Mouse (Mus musculus): Measurements from ENCODE around the gene Lrrn4.
A peak's percentile ranks its signal among the peaks of the same experiment; 100 is the strongest.

The Lrrn4 gene

GRCm38 (mm10) chr2:132870286-132870685, 10.4 kb downstream of the Lrrn4 start:
- no peak for DNase-seq (ENCODE audit: low spot score)

DNA sequence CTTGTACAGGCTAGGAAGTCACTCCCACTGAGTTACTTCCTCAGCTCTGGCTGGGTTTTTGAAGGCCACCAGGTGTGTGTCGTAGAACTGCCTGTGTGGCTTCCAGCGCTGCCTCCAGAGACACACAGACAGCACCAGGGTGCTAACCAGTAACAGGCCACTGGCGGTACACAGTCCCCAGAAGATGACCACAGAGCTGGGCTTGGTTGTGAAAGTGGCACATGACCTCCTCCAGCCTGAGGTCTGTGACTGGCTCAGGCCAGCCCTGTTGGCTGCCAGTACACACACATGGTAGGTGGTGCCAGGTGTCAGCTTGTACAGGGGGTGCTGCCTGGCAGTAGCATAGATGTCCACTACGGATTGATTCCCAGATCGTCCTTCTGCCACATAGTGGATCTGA, 11.0 kb downstream of the Lrrn4 start:
- no peak for DNase-seq (ENCODE audit: low spot score)

DNA sequence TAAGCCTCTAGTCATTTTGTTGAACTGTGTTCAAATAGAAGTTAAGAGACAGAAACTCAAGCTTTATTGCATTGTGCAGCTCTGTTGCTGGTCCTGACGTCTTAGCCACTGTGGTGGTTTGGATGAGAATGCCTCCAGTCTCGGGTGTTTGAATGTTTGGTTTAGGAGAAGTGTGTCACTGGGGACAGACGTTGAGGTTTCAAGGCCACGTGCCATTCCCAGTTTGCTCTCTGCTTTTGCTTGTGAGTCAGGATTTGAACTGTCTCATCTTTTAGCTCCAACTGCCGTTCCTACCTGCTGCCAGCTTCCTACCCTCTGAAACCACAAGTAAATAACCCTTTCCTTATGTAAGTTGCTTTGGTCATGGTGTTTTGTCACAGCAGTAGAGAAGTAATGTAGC, 13.2 kb downstream of the Lrrn4 start:
- DNase-seq (ENCODE audit: low spot score) = no peak

- no peak for DNase-seq (ENCODE audit: low spot score)
Observed at GRCm38 (mm10) chr2:132863325-132863724, 17.4 kb downstream of the Lrrn4 start.

- no peak for DNase-seq (ENCODE audit: low spot score)
Observed at GRCm38 (mm10) chr2:132861456-132861855, 19.2 kb downstream of the Lrrn4 start.

DNA sequence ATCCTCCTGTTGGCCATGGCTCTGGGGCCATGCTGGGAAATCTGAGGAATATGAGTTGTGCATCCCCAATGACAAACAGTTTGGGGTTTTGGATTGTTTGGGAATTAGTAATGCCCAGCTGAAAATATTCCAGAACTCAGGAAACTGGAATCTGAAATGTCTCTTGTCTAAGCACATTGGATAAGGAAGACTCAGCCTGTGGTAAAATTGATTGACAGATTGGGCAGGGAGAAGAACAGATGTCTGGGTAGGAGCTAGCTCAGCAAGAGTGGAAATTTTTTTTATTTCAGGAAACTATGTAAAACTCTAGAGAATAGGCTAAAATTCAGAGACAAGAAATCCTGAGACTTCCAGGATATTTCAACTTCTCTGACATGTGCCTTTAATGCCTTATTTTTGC, 20.3 kb downstream of the Lrrn4 start:
- DNase-seq (ENCODE audit: low spot score) = no peak

DNA sequence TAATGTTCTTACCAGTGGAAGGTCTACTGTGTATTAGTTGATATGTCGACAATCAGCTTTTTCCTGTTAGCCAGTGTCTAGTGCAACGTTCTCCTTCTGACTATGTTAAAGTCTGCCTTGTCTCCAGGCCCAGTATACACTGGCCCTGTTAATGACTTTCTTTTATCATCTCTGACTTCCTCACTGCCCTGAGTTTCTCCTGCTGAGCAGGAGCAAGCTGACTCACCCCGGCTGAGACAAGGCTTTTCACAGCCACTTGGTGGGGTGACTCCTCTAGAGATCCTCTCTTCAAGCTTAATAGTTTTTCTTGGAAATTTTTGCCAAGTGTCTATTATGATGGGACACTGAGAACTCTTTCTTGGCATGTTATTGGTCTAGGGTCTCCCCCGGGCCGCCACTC, 24.4 kb downstream of the Lrrn4 start:
- no peak for DNase-seq (ENCODE audit: low spot score)

- no peak for DNase-seq (ENCODE audit: low spot score)
Observed at GRCm38 (mm10) chr2:132853051-132853450, 27.6 kb downstream of the Lrrn4 start.

- DNase-seq (ENCODE audit: low spot score) = no peak
Observed at GRCm38 (mm10) chr2:132849141-132849540, 31.6 kb downstream of the Lrrn4 start.

GRCm38 (mm10) chr2:132848361-132848760, 32.3 kb downstream of the Lrrn4 start:
- no peak for DNase-seq (ENCODE audit: low spot score)

GRCm38 (mm10) chr2:132847581-132847980, 33.1 kb downstream of the Lrrn4 start:
- DNase-seq (ENCODE audit: low spot score) = no peak

- DNase-seq (ENCODE audit: low spot score) = peak; percentile 92
Observed at GRCm38 (mm10) chr2:132846407-132847358, 34.0 kb downstream of the Lrrn4 start, which contains the start of gene Crls1. Crls1 (plus strand) TSS chr2:132846666.

- DNase-seq (ENCODE audit: low spot score) = no peak
Observed at GRCm38 (mm10) chr2:132841071-132841470, 39.6 kb downstream of the Lrrn4 start.

Measured in left cerebral cortex, adult 11 months (tissue).